Mouse (Mus musculus) forebrain, embryonic 13.5 days (tissue): ENCODE measurements around the gene Cysltr1. TPM values are rescaled to one million over a fixed set of nuclear protein-coding genes. Genes with fewer than 3 reads are reported as not detected.

ENCODE experiments used
- ATAC-seq: fragments of 200-750 bp; cut with Nextera tagmentation; 2 replicates; pipeline ENCODE4 v1.8.0; 2017
- H3K27ac ChIP-seq: fragments of 300-500 bp; sonication (generic); 2 replicates; pipeline ENCODE4 v1.5.1; 2015; ENCODE audit warnings: inconsistent platforms, mild to moderate bottlenecking, moderate library complexity
- H3K27me3 ChIP-seq: fragments of 300-500 bp; sonication (generic); 2 replicates; pipeline ENCODE4 v1.6.1; 2015; ENCODE audit warnings: mild to moderate bottlenecking, inconsistent platforms
- H3K36me3 ChIP-seq: fragments of 300-500 bp; sonication (generic); 2 replicates; pipeline ENCODE4 v1.6.1; 2015; ENCODE audit warnings: mild to moderate bottlenecking, inconsistent platforms; ENCODE audit not compliant: poor library complexity, severe bottlenecking
- H3K4me1 ChIP-seq: fragments of 300-500 bp; sonication (generic); 2 replicates; pipeline ENCODE4 v1.6.1; 2015; ENCODE audit warnings: inconsistent platforms
- H3K4me2 ChIP-seq: fragments of 300-500 bp; sonication (generic); 2 replicates; pipeline ENCODE4 v1.6.1; 2015; ENCODE audit warnings: inconsistent platforms, mild to moderate bottlenecking, moderate library complexity
- H3K4me3 ChIP-seq: fragments of 300-500 bp; sonication (generic); 2 replicates; pipeline ENCODE4 v1.5.1; 2015; ENCODE audit warnings: mild to moderate bottlenecking, inconsistent platforms
- H3K9ac ChIP-seq: fragments of 300-500 bp; sonication (generic); 2 replicates; pipeline ENCODE4 v1.6.1; 2015; ENCODE audit warnings: mild to moderate bottlenecking, inconsistent platforms
- H3K9me3 ChIP-seq: fragments of 300-500 bp; sonication (generic); replicated peaks from 2 replicates; pipeline ENCODE4 v1.6.1; 2016; ENCODE audit warnings: inconsistent platforms
- WGBS: fragments of 180-500 bp; shearing (Covaris S2); methylation state at CpG from one replicate; pipeline ENCODE4 v1.1.7; 2015; 5-methylcytosine and 5-hydroxymethylcytosine counted together
- polyA plus RNA-seq: library from polyadenylated mRNA; unstranded; fragments of >200 nt; fragmentation: Nextera tagmentation; extraction: Ambion mirVana; gene quantifications from 2 replicates; pipeline ENCODE4 v1.2.1, GENCODE M21; 2015

Gene Cysltr1
- polyA plus RNA-seq, 1 experiment from 2014 or later = 0.14 TPM

DNA sequence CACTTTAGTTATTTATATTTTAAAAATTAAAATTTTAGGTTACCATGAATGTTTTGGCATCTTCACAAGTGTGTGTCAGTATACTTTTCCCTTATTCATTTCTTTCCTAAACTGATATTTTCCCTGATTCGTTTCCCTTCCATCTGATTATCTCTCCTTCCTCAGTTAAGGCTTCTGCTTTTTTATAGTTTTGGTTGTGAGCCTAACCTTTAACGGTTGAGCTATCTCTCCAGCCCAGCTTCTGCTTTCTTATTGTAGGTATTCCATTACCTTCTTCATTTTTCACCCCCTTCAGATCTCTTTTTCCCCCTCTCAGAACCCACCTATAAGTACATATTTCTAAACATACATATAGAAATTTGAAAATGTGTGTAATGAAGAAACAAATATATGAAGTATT is 48.0 kb downstream of the Cysltr1 start:
- Histone ChIP-seq H3K4me1 (no peaks in the 10 kb centered on the region), H3K4me2 (no peak overlapping the region), H3K9me3 (no peaks in the 10 kb centered on the region), H3K36me3 (no peaks in the 10 kb centered on the region), H3K27me3 (no peaks in the 10 kb centered on the region), H3K27ac (no peak overlapping the region), H3K4me3 (no peak overlapping the region), H3K9ac (no peak overlapping the region)
- no peak for ATAC-seq
- 84% methylated on average over 2 of the region's 2 CpGs for WGBS

DNA sequence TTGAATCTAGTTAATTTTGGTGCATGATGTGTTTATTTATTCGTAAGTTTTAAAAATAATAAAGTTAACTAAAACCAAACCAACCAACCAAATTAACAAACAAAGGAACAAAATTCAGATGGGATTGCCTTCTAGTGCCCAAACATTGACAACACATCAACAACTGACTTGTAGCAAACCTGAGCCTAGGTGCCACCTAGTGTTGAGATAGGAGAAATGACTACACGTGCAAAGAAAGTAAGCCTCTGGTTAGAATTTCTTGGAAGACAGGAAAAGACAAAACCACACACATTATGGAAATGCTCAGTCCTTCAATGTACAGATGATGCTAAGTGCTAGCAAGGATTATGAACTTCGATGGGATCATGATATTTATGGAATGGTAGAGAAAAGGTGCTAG is 67.1 kb downstream of the Cysltr1 start:
- no peak for ATAC-seq
- Histone ChIP-seq H3K4me1 (no peaks in the 10 kb centered on the region), H3K9me3 (peaks cover 3% of the 10 kb centered on the region; the same call in 1 of the 2 replicates), H3K9ac (no peak overlapping the region), H3K36me3 (no peaks in the 10 kb centered on the region), H3K27me3 (no peaks in the 10 kb centered on the region), H3K27ac (no peak overlapping the region), H3K4me3 (no peak overlapping the region), H3K4me2 (no peak overlapping the region)
- 44% methylated on average over 3 of the region's 3 CpGs for WGBS

Other genes starting within 250 kb of the Cysltr1 start
- 2.0 and 3.8 TPM in 2 replicates for gene Fndc3c1, start 118.3 kb downstream of the Cysltr1 start, polyA plus RNA-seq
- not detected in 2 replicates for gene Gm5127, start 20.5 kb downstream of the Cysltr1 start, polyA plus RNA-seq
- 0.45 and 0.74 TPM in 2 replicates for gene Rtl3, start 237.0 kb upstream of the Cysltr1 start, polyA plus RNA-seq